Mouse (Mus musculus): ENCODE measurements around the gene Atmin.

GRCm38 (mm10) chr8:116975606-116976005 lies 32.4 kb downstream of the Atmin start:
- TF ChIP-seq CTCF (IDR thresholded peaks at IDR 0.05) (no peak), EP300 (IDR thresholded peaks at IDR 0.05) (no peak)
